In genomic region chr7:68305781-68306575, GRCm38 (mm10) we compare ENCODE assay signal across 21 mouse cellular contexts. TPM values are rescaled to one million over a fixed set of nuclear protein-coding genes. Genes with fewer than 3 reads are reported as not detected.
A peak's percentile ranks its signal among the peaks of the same experiment; 100 is the strongest.
DNase-seq lines count a peak whose midpoint lies in the region; ATAC-seq and TF ChIP-seq lines count a peak whose summit lies in the region.
"Had no signal": no experiment of that assay in that cellular context is flagged by ENCODE, and none has a peak within 500 bp of the region (broad histone marks: within the 10 kb centered on the region; RNA-seq: fewer than 3 reads in every experiment).

No protein-coding gene starts in this region.

- no peak overlapping the region for H3K4me3 ChIP-seq in lung, embryonic 14.5 days (ENCODE audit: low read depth, low read length)
- H3K4me3 ChIP-seq in embryonic facial prominence, embryonic 15.5 days (replicated peaks), result no peak overlapping the region
- H3K4me3 ChIP-seq: embryonic facial prominence, embryonic 12.5 days; forebrain, embryonic 10.5 days; forebrain, embryonic 15.5 days; heart, embryonic 13.5 days; hindbrain, embryonic 15.5 days had no signal

- H3K4me1 ChIP-seq in lung, embryonic 14.5 days (ENCODE audit: insufficient read depth), result no peaks in the 10 kb centered on the region
- H3K4me1 ChIP-seq in embryonic facial prominence, embryonic 15.5 days, result peaks cover 25% of the 10 kb centered on the region
- H3K4me1 ChIP-seq: forebrain, embryonic 15.5 days had no signal

- no peak overlapping the region for H3K4me2 ChIP-seq in lung, embryonic 14.5 days
- no peak overlapping the region for H3K4me2 ChIP-seq in embryonic facial prominence, embryonic 15.5 days (replicated peaks)
- H3K4me2 ChIP-seq: embryonic facial prominence, embryonic 12.5 days; forebrain, embryonic 15.5 days; heart, embryonic 13.5 days; hindbrain, embryonic 15.5 days had no signal

- no peaks in the 10 kb centered on the region for H3K27me3 ChIP-seq in lung, embryonic 14.5 days (ENCODE audit: insufficient read depth, low read length)
- H3K27me3 ChIP-seq in embryonic facial prominence, embryonic 15.5 days, result no peaks in the 10 kb centered on the region
- H3K27me3 ChIP-seq: embryonic facial prominence, embryonic 12.5 days; forebrain, embryonic 15.5 days; hindbrain, embryonic 15.5 days had no signal

- DNase-seq in embryo, embryonic 11 days, result peak; percentile 22
- DNase-seq in embryo, embryonic 9.5 days (ENCODE audit: extremely low spot score), result no peak
- DNase-seq in lung, embryonic 14.5 days, result peak; percentile 58
- no peak for DNase-seq in lung, postnatal 10 days
- DNase-seq in retina, postnatal 1 day, result peak; percentile 39
- no peak for DNase-seq in thymus, postnatal 36 days
- DNase-seq: adrenal gland, postnatal 10 days; cerebellum, adult 11 months; cerebellum, adult 8-10 months; cerebellum, postnatal 14 days; gastrocnemius, postnatal 36 days; heart, adult 11 months; heart, postnatal 36 days had no signal

- no peak for TF ChIP-seq CTCF in lung, embryonic 14.5 days (IDR thresholded peaks at IDR 0.05; ENCODE audit: low read depth)

- WGBS in lung, embryonic 14.5 days, result 60% methylated on average over 11 of the region's 11 CpGs
- 50% methylated on average over 11 of the region's 11 CpGs for WGBS in embryonic facial prominence, embryonic 15.5 days

- H3K9ac ChIP-seq in lung, embryonic 14.5 days, result no peak overlapping the region
- no peak overlapping the region for H3K9ac ChIP-seq in embryonic facial prominence, embryonic 15.5 days
- H3K9ac ChIP-seq: embryonic facial prominence, embryonic 12.5 days; forebrain, embryonic 15.5 days; heart, embryonic 13.5 days; hindbrain, embryonic 15.5 days had no signal

- H3K9me3 ChIP-seq in lung, embryonic 14.5 days (ENCODE audit: low read depth, low read length), result no peaks in the 10 kb centered on the region
- no peaks in the 10 kb centered on the region for H3K9me3 ChIP-seq in embryonic facial prominence, embryonic 15.5 days (replicated peaks)
- H3K9me3 ChIP-seq: embryonic facial prominence, embryonic 12.5 days; forebrain, embryonic 10.5 days; forebrain, embryonic 15.5 days; heart, embryonic 13.5 days; hindbrain, embryonic 15.5 days had no signal

- no peak for ATAC-seq in lung, embryonic 14.5 days (ENCODE audit: insufficient read depth)
- ATAC-seq in embryonic facial prominence, embryonic 15.5 days (ENCODE audit: insufficient number of reproducible peaks, low FRiP score, low TSS enrichment, low read depth), result no peak
- ATAC-seq: forebrain, embryonic 15.5 days had no signal

- no peaks in the 10 kb centered on the region for H3K36me3 ChIP-seq in lung, embryonic 14.5 days (ENCODE audit: insufficient read depth)
- H3K36me3 ChIP-seq in embryonic facial prominence, embryonic 15.5 days, result no peaks in the 10 kb centered on the region
- H3K36me3 ChIP-seq: embryonic facial prominence, embryonic 12.5 days; forebrain, embryonic 10.5 days; forebrain, embryonic 15.5 days; G1E; heart, embryonic 13.5 days; hindbrain, embryonic 15.5 days had no signal

- no peak overlapping the region for H3K27ac ChIP-seq in lung, embryonic 14.5 days (ENCODE audit: low read depth)
- peak overlapping the region; percentile 51 for H3K27ac ChIP-seq in embryonic facial prominence, embryonic 15.5 days (replicated peaks)
- H3K27ac ChIP-seq: embryonic facial prominence, embryonic 12.5 days; forebrain, embryonic 10.5 days; forebrain, embryonic 15.5 days; heart, embryonic 13.5 days; hindbrain, embryonic 15.5 days had no signal

RNA-seq across cellular contexts. Expression of gene Fam169b, which starts 32.3 kb away (rescaled TPM):
- 0.54 and 1.5 TPM in 2 replicates for polyA plus RNA-seq in lung, embryonic 14.5 days (2014; fragmentation: Nextera tagmentation; extraction: Ambion mirVana)
- polyA plus RNA-seq in embryonic facial prominence, embryonic 15.5 days (2015; fragmentation: Nextera tagmentation; extraction: Ambion mirVana), result 3.7 and 3.8 TPM in 2 replicates
- polyA plus RNA-seq: forebrain, embryonic 15.5 days; G1E had no signal

RNA-seq across cellular contexts. Expression of gene Pgpep1l, which starts 41.9 kb away (rescaled TPM):
- polyA plus RNA-seq in lung, embryonic 14.5 days (2014; fragmentation: Nextera tagmentation; extraction: Ambion mirVana), result not detected in 2 replicates
- not detected in 2 replicates for polyA plus RNA-seq in embryonic facial prominence, embryonic 15.5 days (2015; fragmentation: Nextera tagmentation; extraction: Ambion mirVana)
- polyA plus RNA-seq: embryonic facial prominence, embryonic 12.5 days; forebrain, embryonic 10.5 days; forebrain, embryonic 15.5 days; heart, embryonic 13.5 days; hindbrain, embryonic 11.5 days; hindbrain, embryonic 15.5 days had no signal

Comparison
In these comparisons a context has a peak if more than half of its experiments do, and no peak if none do; other contexts are left out.
1. DNase-seq: peak in embryo, embryonic 11 days (single experiment), lung, embryonic 14.5 days (single experiment) and retina, postnatal 1 day (single experiment); none in embryo, embryonic 9.5 days (single experiment), lung, postnatal 10 days (single experiment) and thymus, postnatal 36 days (0 of 2).